Mouse (Mus musculus): Measurements from ENCODE around the gene Gm13769.
"Not testable (repeated sequence)": the region's sequence is repeated elsewhere in the genome, so short reads cannot be mapped to it uniquely, and the experiment has no call there.

Gene Gm13769

GRCm38 (mm10) chr2:90321900-90322299 lies at the start of gene Gm13769:
Gene Gm13769 (plus strand): TSS chr2:90322200.
- not testable (repeated sequence) for DNase-seq

GRCm38 (mm10) chr2:90292741-90293140 lies 29.3 kb upstream of the Gm13769 start, which contains the start of gene Olfr1272:
Gene Olfr1272 (minus strand): TSS chr2:90292841.
- DNase-seq, result no peak

- not testable (repeated sequence) for DNase-seq
Measured at GRCm38 (mm10) chr2:90346694-90347093, 24.7 kb downstream of the Gm13769 start.

- DNase-seq, result not testable (repeated sequence)
Measured at GRCm38 (mm10) chr2:90351047-90351446, 29.0 kb downstream of the Gm13769 start.

GRCm38 (mm10) chr2:90351540-90351939 lies 29.5 kb downstream of the Gm13769 start:
- not testable (repeated sequence) for DNase-seq

GRCm38 (mm10) chr2:90359229-90359628 lies 37.2 kb downstream of the Gm13769 start:
- not testable (repeated sequence) for DNase-seq

- DNase-seq, result not testable (repeated sequence)
Measured at GRCm38 (mm10) chr2:90360199-90360598, 38.2 kb downstream of the Gm13769 start.
